Mouse (Mus musculus): ENCODE results near the gene Ltc4s.

- TF ChIP-seq CTCF (IDR thresholded peaks at IDR 0.05; ENCODE audit: insufficient read depth, low read depth, low read length) (no peak), POLR2A (IDR thresholded peaks at IDR 0.05; ENCODE audit: insufficient read depth, low read depth, low read length) (no peak)
Measured at GRCm38 (mm10) chr11:50238821-50239791, 690 bp upstream of the Ltc4s start.
